Mouse (Mus musculus) retina, postnatal 7 days (tissue): ENCODE results near the gene Tbc1d9.

Experiments used
- DNase-seq: peaks from one replicate; pipeline ENCODE4 v3.0.0-alpha.2; 2012; ENCODE audit warnings: low read depth, low spot score

Tbc1d9 gene

GRCm38 (mm10) chr8:83178228-83178742 lies 13.1 kb downstream of the Tbc1d9 start:
- DNase-seq, result no peak

GRCm38 (mm10) chr8:83181851-83182482 lies 16.8 kb downstream of the Tbc1d9 start:
- no peak for DNase-seq

- no peak for DNase-seq
Measured at GRCm38 (mm10) chr8:83182784-83183183, 17.6 kb downstream of the Tbc1d9 start.

- DNase-seq, result no peak
Measured at GRCm38 (mm10) chr8:83186376-83186775, 21.2 kb downstream of the Tbc1d9 start.

- DNase-seq, result no peak
Measured at GRCm38 (mm10) chr8:83187363-83187962, 22.3 kb downstream of the Tbc1d9 start.

GRCm38 (mm10) chr8:83189538-83190095 lies 24.5 kb downstream of the Tbc1d9 start:
- DNase-seq, result no peak

- DNase-seq, result no peak
Measured at GRCm38 (mm10) chr8:83196088-83196487, 30.9 kb downstream of the Tbc1d9 start.

GRCm38 (mm10) chr8:83199715-83200114 lies 34.6 kb downstream of the Tbc1d9 start:
- no peak for DNase-seq

GRCm38 (mm10) chr8:83200191-83201177 lies 35.3 kb downstream of the Tbc1d9 start:
- DNase-seq, result no peak

GRCm38 (mm10) chr8:83202946-83203345 lies 37.8 kb downstream of the Tbc1d9 start:
- DNase-seq, result no peak

GRCm38 (mm10) chr8:83205907-83206306 lies 40.8 kb downstream of the Tbc1d9 start:
- no peak for DNase-seq

GRCm38 (mm10) chr8:83209581-83209980 lies 44.4 kb downstream of the Tbc1d9 start:
- no peak for DNase-seq

GRCm38 (mm10) chr8:83210676-83211075 lies 45.5 kb downstream of the Tbc1d9 start:
- no peak for DNase-seq

GRCm38 (mm10) chr8:83215065-83215464 lies 49.9 kb downstream of the Tbc1d9 start:
- DNase-seq, result no peak

- no peak for DNase-seq
Measured at GRCm38 (mm10) chr8:83216520-83216919, 51.4 kb downstream of the Tbc1d9 start.

- DNase-seq, result no peak
Measured at GRCm38 (mm10) chr8:83217196-83217595, 52.0 kb downstream of the Tbc1d9 start.

GRCm38 (mm10) chr8:83217891-83218290 lies 52.7 kb downstream of the Tbc1d9 start:
- DNase-seq, result no peak

GRCm38 (mm10) chr8:83219392-83219791 lies 54.2 kb downstream of the Tbc1d9 start:
- no peak for DNase-seq

- DNase-seq, result no peak
Measured at GRCm38 (mm10) chr8:83220746-83221145, 55.6 kb downstream of the Tbc1d9 start.

- no peak for DNase-seq
Measured at GRCm38 (mm10) chr8:83224754-83225416, 59.7 kb downstream of the Tbc1d9 start.

GRCm38 (mm10) chr8:83225598-83225997 lies 60.4 kb downstream of the Tbc1d9 start:
- no peak for DNase-seq
